Mouse (Mus musculus) yolk sac, embryonic 10.5 days (tissue): ENCODE measurements around the gene Ndufb5.
"Not testable (repeated sequence)": the region's sequence is repeated elsewhere in the genome, so short reads cannot be mapped to it uniquely, and the experiment has no call there.

Source experiments
- DNase-seq: peaks from one replicate; pipeline ENCODE4 v3.0.0-alpha.2; 2017; ENCODE audit warnings: low spot score

The Ndufb5 gene

GRCm38 (mm10) chr3:32736244-32737171, at the start of gene Ndufb5:
Gene Ndufb5 (plus strand): TSS chr3:32736990.
- peak; percentile 98 for DNase-seq

- DNase-seq, result no peak
Measured at GRCm38 (mm10) chr3:32687156-32687555, 49.6 kb upstream of the Ndufb5 start.

- DNase-seq, result peak; percentile 84
Measured at GRCm38 (mm10) chr3:32689567-32689999, 47.2 kb upstream of the Ndufb5 start.

GRCm38 (mm10) chr3:32690008-32690407, 46.8 kb upstream of the Ndufb5 start:
- no peak for DNase-seq

GRCm38 (mm10) chr3:32690901-32691300, 45.9 kb upstream of the Ndufb5 start:
- no peak for DNase-seq

GRCm38 (mm10) chr3:32691841-32692240, 44.9 kb upstream of the Ndufb5 start:
- no peak for DNase-seq

GRCm38 (mm10) chr3:32694211-32694610, 42.6 kb upstream of the Ndufb5 start:
- DNase-seq, result peak; percentile 34

GRCm38 (mm10) chr3:32694737-32695582, 41.8 kb upstream of the Ndufb5 start:
- DNase-seq, result peak; percentile 40

- no peak for DNase-seq
Measured at GRCm38 (mm10) chr3:32695583-32695980, 41.2 kb upstream of the Ndufb5 start.

GRCm38 (mm10) chr3:32698228-32698863, 38.4 kb upstream of the Ndufb5 start:
- DNase-seq, result peak; percentile 71

GRCm38 (mm10) chr3:32704021-32704420, 32.8 kb upstream of the Ndufb5 start:
- not testable (repeated sequence) for DNase-seq

- DNase-seq, result not testable (repeated sequence)
Measured at GRCm38 (mm10) chr3:32704632-32705031, 32.2 kb upstream of the Ndufb5 start.

GRCm38 (mm10) chr3:32705647-32706348, 31.0 kb upstream of the Ndufb5 start, which contains the start of gene Actl6a:
Gene Actl6a (plus strand): TSS chr3:32706298.
- DNase-seq, result not testable (repeated sequence)

GRCm38 (mm10) chr3:32708052-32708367, 28.8 kb upstream of the Ndufb5 start:
- no peak for DNase-seq

- peak; percentile 100 for DNase-seq
Measured at GRCm38 (mm10) chr3:32708368-32709231, 28.2 kb upstream of the Ndufb5 start.

- DNase-seq, result no peak
Measured at GRCm38 (mm10) chr3:32709388-32709787, 27.4 kb upstream of the Ndufb5 start.

- DNase-seq, result no peak
Measured at GRCm38 (mm10) chr3:32713711-32714110, 23.1 kb upstream of the Ndufb5 start.

- DNase-seq, result not testable (repeated sequence)
Measured at GRCm38 (mm10) chr3:32717403-32717802, 19.4 kb upstream of the Ndufb5 start.

GRCm38 (mm10) chr3:32718271-32718670, 18.5 kb upstream of the Ndufb5 start:
- DNase-seq, result peak; percentile 68

GRCm38 (mm10) chr3:32724191-32724590, 12.6 kb upstream of the Ndufb5 start:
- no peak for DNase-seq

- no peak for DNase-seq
Measured at GRCm38 (mm10) chr3:32725951-32726350, 10.8 kb upstream of the Ndufb5 start.
